Mouse (Mus musculus) mouse embryonic stem cell (cell line): Measurements from ENCODE around the gene Exoc2.

Experiments used
- in situ Hi-C, 2 experiments: fragments of 300-500 bp; cut with MboI; formaldehyde crosslinking; loops; 1 replicate in 1 of 2; 3 replicates in 1 of 2; pipeline ENCODE4 v1.14.3; 2019 to 2020; ENCODE audit warnings: low sequenced_read_pairs in 2 of 2, low pct_unique_long_range_greater_than_20kb in 1 of 2, mixed read lengths in 1 of 2; ENCODE audit not compliant: unreplicated experiment in 1 of 2

The Exoc2 gene

DNA sequence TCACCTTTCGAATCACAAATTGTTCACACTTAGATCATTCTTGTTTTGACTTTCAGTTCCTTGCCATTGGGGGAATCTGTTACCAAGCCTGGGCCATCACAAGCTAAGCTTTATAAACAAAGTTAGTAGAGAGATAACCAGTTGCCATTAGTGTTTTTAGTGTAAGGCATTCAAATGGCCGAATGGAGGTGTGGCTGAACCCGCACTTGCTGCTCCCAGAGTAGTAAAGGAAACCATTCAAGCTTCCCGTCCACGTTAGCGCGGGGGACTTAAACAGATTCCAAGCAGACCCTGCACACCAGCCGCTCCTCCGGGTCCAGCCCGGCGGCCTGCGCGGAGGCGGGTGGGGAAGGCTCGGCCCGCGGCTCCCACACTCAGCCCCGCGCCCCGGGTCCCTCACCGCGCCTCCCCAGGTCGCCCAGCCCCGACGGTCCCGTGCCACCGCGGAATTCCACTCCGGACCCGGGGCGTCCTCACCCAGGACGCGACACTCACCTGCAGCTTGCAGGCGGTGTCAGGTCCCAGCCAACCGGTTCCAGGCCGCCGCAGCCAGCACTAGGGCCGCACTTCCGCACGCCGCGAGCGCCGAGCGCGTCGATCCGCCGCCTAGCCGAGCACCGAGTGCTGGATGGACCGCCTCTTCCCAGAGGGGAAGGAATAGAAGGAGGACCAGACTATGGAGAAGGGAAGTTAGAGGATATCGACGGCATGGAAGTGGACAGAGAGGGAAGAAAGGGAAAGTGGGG, at the start of gene Exoc2, which contains the start of gene Gm5447:
Exoc2 (minus strand) TSS at position 593 of the 746 bp plus-strand sequence.
Gm5447 (plus strand) TSS at position 704 of the 746 bp plus-strand sequence.
- in situ Hi-C loops, result no loop called here

DNA sequence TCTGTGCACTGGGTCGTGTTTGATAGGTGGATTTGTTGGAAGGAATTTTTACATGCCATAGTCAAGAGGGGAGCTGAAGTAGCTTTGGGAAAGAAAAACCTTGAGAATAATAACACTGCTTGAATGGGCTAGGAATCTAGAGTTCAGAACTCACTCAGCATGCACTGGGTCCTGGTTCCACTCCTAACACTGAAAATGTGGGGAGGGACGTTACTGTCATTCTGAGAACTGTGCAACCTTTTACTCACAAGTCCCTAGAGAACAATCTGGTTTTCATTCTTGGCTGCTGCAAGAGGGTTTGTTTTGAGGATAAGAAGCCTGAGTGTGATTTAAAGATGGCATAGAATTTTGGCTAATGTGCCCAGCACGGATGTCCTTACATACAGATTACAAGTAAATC, 49.8 kb upstream of the Exoc2 start:
- in situ Hi-C loops, result no loop called here

GRCm38 (mm10) chr13:31021927-31022326, 48.0 kb upstream of the Exoc2 start:
- in situ Hi-C loops, result no loop called here

- in situ Hi-C loops, result no loop called here
These were observed 47.6 kb upstream of the Exoc2 start for GRCm38 (mm10) chr13:31021514-31021913.

- in situ Hi-C loops, result no loop called here
These were observed 43.7 kb upstream of the Exoc2 start for GRCm38 (mm10) chr13:31017545-31017944.

GRCm38 (mm10) chr13:31004995-31005394, 31.1 kb upstream of the Exoc2 start:
- in situ Hi-C loops, result no loop called here

DNA sequence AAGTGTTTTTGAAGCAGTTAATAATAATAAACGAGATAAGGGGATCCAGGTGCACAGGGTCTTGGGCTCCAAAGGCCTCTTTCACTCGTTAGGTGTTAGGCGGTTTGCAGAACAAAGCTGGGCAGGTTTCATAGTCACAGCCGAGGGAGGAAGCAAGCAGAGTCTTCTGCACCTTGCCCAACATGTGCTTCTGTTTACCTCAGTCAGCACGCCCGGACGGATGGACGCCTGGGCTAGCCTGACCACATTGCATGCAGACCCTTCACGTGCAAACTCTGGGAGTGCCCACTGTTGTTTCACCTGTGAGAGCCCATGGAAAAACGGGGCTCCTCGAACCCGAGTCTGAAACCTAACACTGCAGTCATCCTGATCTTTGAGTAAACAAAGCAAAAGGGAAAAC, 30.6 kb upstream of the Exoc2 start:
- in situ Hi-C loops, result no loop called here

GRCm38 (mm10) chr13:30999799-31000198, 25.9 kb upstream of the Exoc2 start:
- in situ Hi-C loops, result no loop called here

DNA sequence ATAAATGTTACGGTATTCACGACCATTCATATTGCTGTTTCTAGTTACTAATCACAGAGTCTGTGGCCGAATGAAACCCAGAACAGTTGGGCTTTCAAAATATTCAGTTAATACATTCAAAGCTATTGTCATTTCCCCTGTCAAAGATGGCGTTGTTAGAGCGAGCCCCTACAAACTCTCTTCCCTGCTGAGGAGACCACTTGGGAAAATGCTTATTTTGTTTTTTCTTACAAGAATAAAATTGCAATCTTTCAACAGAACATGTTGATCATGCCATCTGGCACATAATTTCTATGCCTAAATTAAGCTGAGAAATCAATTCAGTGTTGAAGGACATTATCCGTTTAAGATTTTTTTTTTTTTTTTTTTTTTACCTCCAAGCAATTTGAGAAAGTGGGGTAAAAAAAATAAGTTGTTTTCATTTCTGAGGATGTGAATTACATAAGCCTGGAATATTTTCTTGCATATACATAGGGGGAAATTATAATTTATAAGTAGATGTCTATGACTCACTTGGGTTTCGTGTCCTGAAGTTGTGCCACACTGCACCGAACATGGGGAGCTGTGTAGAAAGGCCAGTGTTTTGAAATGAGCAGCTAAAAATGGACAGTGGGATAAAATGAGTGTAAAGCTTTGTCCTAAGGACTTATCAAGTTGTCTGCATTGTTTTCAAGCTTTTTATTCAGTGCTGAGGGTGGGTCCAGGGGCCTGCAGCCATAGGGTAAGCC, 23.8 kb upstream of the Exoc2 start:
- in situ Hi-C loops, result no loop called here

GRCm38 (mm10) chr13:30994249-30994858, 20.5 kb upstream of the Exoc2 start:
- in situ Hi-C loops, result no loop called here

- in situ Hi-C loops, result no loop called here
These were observed 19.9 kb upstream of the Exoc2 start for GRCm38 (mm10) chr13:30993819-30994218.

DNA sequence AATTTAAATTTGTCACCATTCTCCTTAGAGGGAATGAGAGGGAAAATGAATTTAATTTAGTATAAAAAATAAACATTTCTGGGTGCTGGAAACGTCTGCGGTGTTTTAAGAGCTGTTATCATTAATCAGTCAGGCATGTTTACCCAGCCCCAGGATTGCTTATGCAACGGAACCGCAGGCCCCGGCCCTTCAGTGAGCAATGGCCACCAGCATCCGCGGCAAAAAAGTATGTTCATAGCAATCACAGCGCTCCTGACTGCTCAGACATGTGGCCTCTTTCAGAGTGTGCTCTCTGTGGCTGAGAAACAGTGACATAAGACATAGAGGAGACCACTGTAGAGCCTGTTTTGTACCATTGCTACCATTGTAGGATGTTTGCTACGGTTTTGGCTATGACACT, 16.3 kb upstream of the Exoc2 start:
- in situ Hi-C loops, result no loop called here

DNA sequence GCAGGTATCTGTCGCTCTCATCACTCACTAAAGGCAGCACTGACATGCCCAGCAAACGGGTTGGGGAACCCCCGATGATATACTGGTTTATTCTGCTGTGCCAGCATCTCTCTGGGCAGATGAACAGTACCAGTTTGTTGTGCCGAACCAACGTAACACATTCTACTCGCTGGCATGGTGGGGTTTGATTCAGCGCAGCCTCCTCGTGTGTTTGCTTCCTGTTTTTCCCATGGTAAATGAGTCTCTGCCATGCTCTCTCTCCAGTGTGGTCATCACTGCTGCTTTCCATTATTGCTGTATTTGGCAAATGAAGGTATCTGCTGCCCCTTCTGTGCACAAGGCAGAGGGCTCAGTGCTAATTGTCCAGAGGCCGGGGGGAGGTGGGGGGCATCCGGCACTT, 15.8 kb upstream of the Exoc2 start:
- in situ Hi-C loops, result no loop called here

DNA sequence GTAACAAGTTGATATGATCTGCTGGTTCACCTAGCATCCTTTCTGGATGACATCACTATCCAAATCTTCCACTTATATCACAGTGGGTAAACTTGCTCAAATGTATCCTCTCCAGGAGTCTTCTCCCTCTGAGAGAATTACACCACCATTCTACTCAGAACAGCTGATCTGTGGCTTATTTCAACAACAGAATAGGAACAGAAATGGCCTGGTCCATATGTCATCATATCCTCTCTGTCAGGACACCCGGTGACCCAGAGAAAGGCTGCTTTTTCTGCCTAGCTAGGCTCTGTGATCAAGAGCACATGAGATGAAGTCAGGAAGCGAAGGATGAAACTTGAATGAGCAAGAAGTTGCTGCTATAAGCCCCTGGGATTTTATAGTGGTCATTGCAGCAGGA, 13.8 kb upstream of the Exoc2 start:
- in situ Hi-C loops, result no loop called here

DNA sequence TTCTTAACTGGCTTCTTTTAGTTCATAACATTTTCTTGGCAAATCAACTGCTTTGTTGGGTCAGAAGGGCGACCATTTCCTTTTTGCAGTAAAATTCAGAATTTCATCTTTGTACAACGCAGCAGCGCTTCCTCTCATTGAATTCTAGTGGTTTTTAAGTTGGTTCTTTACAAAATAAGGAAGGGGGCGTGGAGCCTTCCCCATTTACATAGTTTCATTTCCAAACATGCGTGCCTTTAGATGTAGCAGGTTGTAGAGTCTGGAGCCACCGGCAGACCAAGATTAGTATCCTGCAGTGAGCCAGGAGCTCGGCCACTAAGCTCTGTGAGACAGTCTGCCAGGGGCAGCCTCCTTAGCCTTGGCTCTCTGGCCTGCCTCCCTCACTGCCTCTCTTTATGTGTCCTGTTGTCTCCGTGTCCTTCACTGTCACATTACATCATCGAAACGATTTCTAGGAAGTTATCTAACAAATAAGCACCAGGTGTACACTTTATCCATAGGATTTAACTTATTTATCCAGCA, 13.1 kb upstream of the Exoc2 start:
- in situ Hi-C loops, result no loop called here

- in situ Hi-C loops, result no loop called here
These were observed 11.9 kb upstream of the Exoc2 start for GRCm38 (mm10) chr13:30985598-30986466.

GRCm38 (mm10) chr13:30985275-30985597, 11.3 kb upstream of the Exoc2 start:
- in situ Hi-C loops, result no loop called here

DNA sequence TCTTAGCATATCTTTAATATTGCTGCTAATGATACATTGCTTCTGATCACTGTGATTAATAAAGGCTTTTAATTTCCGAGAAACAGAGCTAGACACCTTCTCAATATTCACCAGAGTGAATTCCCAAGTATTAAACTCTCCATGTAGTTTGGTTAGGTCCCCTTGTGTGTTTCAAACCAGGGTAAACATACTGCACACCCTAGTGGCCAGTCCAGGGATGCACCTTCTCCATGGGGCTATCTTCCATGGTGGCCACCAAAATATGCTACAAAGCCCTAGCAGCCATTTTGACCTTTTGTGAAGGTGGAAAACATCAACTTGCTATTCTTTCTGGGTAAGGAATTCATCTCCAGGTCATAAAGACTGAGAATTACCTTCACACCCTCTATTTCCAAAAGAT, 7.8 kb upstream of the Exoc2 start:
- in situ Hi-C loops, result no loop called here

- in situ Hi-C loops, result no loop called here
These were observed 4.3 kb upstream of the Exoc2 start for GRCm38 (mm10) chr13:30978224-30978623.
